Mouse (Mus musculus) MEL (cell line): ENCODE measurements around the gene Kctd11. TPM values are rescaled to one million over a fixed set of nuclear protein-coding genes. Genes with fewer than 3 reads are reported as not detected.

Experiments
- DNase-seq: peaks from one replicate; pipeline ENCODE4 v3.0.0; 2011; ENCODE audit warnings: low read depth, low spot score
- H3K27ac ChIP-seq: 2 replicates; pipeline ENCODE4 v1.5.1; 2012; ENCODE audit warnings: low read depth, mild to moderate bottlenecking, control low read depth, low read length, moderate library complexity; ENCODE audit not compliant: control insufficient read depth
- H3K27me3 ChIP-seq, 2 experiments: fragments of 150-350 bp in 1 of 2; sonication (generic) in 1 of 2; 2 replicates each; pipeline ENCODE4 v1.6.1; 2012; ENCODE audit warnings: low read length in 2 of 2, mild to moderate bottlenecking in 2 of 2, improper control_type of control experiment in 1 of 2, moderate library complexity in 1 of 2; ENCODE audit not compliant: insufficient read depth in 2 of 2, control insufficient read depth in 1 of 2
- H3K36me3 ChIP-seq, 2 experiments: 2 replicates each; pipeline ENCODE4 v1.6.1; 2012 to 2014; ENCODE audit warnings: low read length in 2 of 2, improper control_type of control experiment in 1 of 2, inconsistent platforms in 1 of 2, mild to moderate bottlenecking in 1 of 2; ENCODE audit not compliant: insufficient read depth in 2 of 2, control insufficient read depth in 1 of 2
- H3K4me1 ChIP-seq, 2 experiments: fragments of 150-350 bp in 1 of 2; sonication (generic) in 1 of 2; 2 replicates each; pipeline ENCODE4 v1.6.1; 2012; ENCODE audit warnings: low read length in 2 of 2, improper control_type of control experiment in 1 of 2, mild to moderate bottlenecking in 1 of 2; ENCODE audit not compliant: insufficient read depth in 2 of 2, control insufficient read depth in 1 of 2
- H3K4me3 ChIP-seq, 2 experiments: fragments of 150-350 bp in 1 of 2; sonication (generic) in 1 of 2; 2 replicates each; pipeline ENCODE4 v1.5.1; 2012; ENCODE audit warnings: low read depth in 2 of 2, low read length in 2 of 2, mild to moderate bottlenecking in 2 of 2, moderate library complexity in 2 of 2, control low read depth in 1 of 2, improper control_type of control experiment in 1 of 2; ENCODE audit not compliant: control insufficient read depth in 1 of 2, insufficient read depth in 1 of 2
- H3K79me2 ChIP-seq: 2 replicates; pipeline ENCODE4 v1.6.1; 2012; ENCODE audit warnings: mild to moderate bottlenecking, low read length, moderate library complexity; ENCODE audit not compliant: control insufficient read depth, poor library complexity, insufficient read depth
- H3K9ac ChIP-seq: 2 replicates; pipeline ENCODE4 v1.6.1; 2012; ENCODE audit warnings: low read depth, mild to moderate bottlenecking, control low read depth, low read length, moderate library complexity; ENCODE audit not compliant: control insufficient read depth, poor library complexity, severe bottlenecking
- H3K9me3 ChIP-seq: fragments of 150-350 bp; sonication (generic); replicated peaks from 2 replicates; pipeline ENCODE4 v1.6.1; 2012; ENCODE audit warnings: mild to moderate bottlenecking, low read length, improper control_type of control experiment, moderate library complexity; ENCODE audit not compliant: insufficient read depth
- BHLHE40 ChIP-seq: IDR thresholded peaks from 2 replicates; pipeline ENCODE4 v1.6.1; 2012; ENCODE audit warnings: low read depth, mild to moderate bottlenecking, inconsistent platforms, low read length, improper control_type of control experiment, borderline replicate concordance
- CHD1 ChIP-seq: IDR thresholded peaks from 2 replicates; pipeline ENCODE4 v1.6.1; 2012; ENCODE audit warnings: low read depth, mild to moderate bottlenecking, inconsistent platforms, low read length, improper control_type of control experiment
- CHD2 ChIP-seq: IDR thresholded peaks from 2 replicates; pipeline ENCODE4 v1.6.1; 2011; ENCODE audit warnings: low read length, improper control_type of control experiment
- CTCF ChIP-seq, 3 experiments: IDR thresholded peaks in 2 of 3; conservative IDR thresholded peaks in 1 of 3; 2 replicates each; pipeline ENCODE4 v1.5.1; 2011 to 2012; ENCODE audit warnings: low read length in 3 of 3, low read depth in 2 of 3, mild to moderate bottlenecking in 2 of 3, improper control_type of control experiment in 1 of 3, inconsistent platforms in 1 of 3, mixed read lengths in 1 of 3, moderate library complexity in 1 of 3; ENCODE audit not compliant: control insufficient read depth in 1 of 3, insufficient read depth in 1 of 3, poor library complexity in 1 of 3, severe bottlenecking in 1 of 3
- ELF1 ChIP-seq: IDR thresholded peaks from 2 replicates; pipeline ENCODE4 v1.6.1; 2014; ENCODE audit warnings: low read depth, mild to moderate bottlenecking, inconsistent platforms, low read length, improper control_type of control experiment, moderate library complexity
- ETS1 ChIP-seq: IDR thresholded peaks from 2 replicates; pipeline ENCODE4 v1.6.1; 2012; ENCODE audit warnings: low read depth, mild to moderate bottlenecking, inconsistent platforms, low read length, improper control_type of control experiment, moderate library complexity
- GABPA ChIP-seq: IDR thresholded peaks from 2 replicates; pipeline ENCODE4 v1.6.1; 2012; ENCODE audit warnings: low read depth, mild to moderate bottlenecking, inconsistent platforms, low read length, improper control_type of control experiment, moderate library complexity
- GATA1 ChIP-seq: IDR thresholded peaks from 2 replicates; pipeline ENCODE4 v1.6.1; 2011; ENCODE audit warnings: low read depth, low read length, improper control_type of control experiment
- JUND ChIP-seq: IDR thresholded peaks from 2 replicates; pipeline ENCODE4 v1.6.1; 2011; ENCODE audit warnings: low read depth, mild to moderate bottlenecking, improper control_type of control experiment, low read length
- KAT2A ChIP-seq: conservative IDR thresholded peaks from 2 replicates; pipeline ENCODE4 v1.6.1; 2012; ENCODE audit warnings: low read depth, low read length, improper control_type of control experiment, inconsistent platforms
- MAX ChIP-seq: IDR thresholded peaks from 2 replicates; pipeline ENCODE4 v1.6.1; 2011; ENCODE audit warnings: low read length, improper control_type of control experiment
- MAZ ChIP-seq: IDR thresholded peaks from 2 replicates; pipeline ENCODE4 v1.6.1; 2012; ENCODE audit warnings: low read depth, mild to moderate bottlenecking, inconsistent platforms, low read length, improper control_type of control experiment
- MYB ChIP-seq: IDR thresholded peaks from 2 replicates; pipeline ENCODE4 v1.6.1; 2011; ENCODE audit warnings: mild to moderate bottlenecking, low read depth, low read length, improper control_type of control experiment
- NRF1 ChIP-seq: IDR thresholded peaks from 2 replicates; pipeline ENCODE4 v1.6.1; 2014; ENCODE audit warnings: low read depth, mild to moderate bottlenecking, inconsistent platforms, low read length, improper control_type of control experiment, moderate library complexity; ENCODE audit not compliant: poor library complexity, insufficient read depth, severe bottlenecking
- POLR2AphosphoS2 ChIP-seq: IDR thresholded peaks from 2 replicates; pipeline ENCODE4 v1.6.1; 2011; ENCODE audit warnings: low read length, improper control_type of control experiment
- POLR2AphosphoS5 ChIP-seq: IDR thresholded peaks from 2 replicates; pipeline ENCODE4 v1.6.1; 2012; ENCODE audit warnings: low read depth, borderline replicate concordance, mild to moderate bottlenecking, inconsistent platforms, low read length, moderate library complexity, mixed read lengths
- RAD21 ChIP-seq: IDR thresholded peaks from 2 replicates; pipeline ENCODE4 v1.6.1; 2011; ENCODE audit warnings: mild to moderate bottlenecking, low read depth, low read length, improper control_type of control experiment
- SIN3A ChIP-seq: IDR thresholded peaks from 2 replicates; pipeline ENCODE4 v1.6.1; 2012; ENCODE audit warnings: low read length, improper control_type of control experiment, inconsistent platforms
- SMC3 ChIP-seq: IDR thresholded peaks from 2 replicates; pipeline ENCODE4 v1.6.1; 2011; ENCODE audit warnings: low read depth, low read length, improper control_type of control experiment
- TAL1 ChIP-seq: IDR thresholded peaks from 2 replicates; pipeline ENCODE4 v1.6.1; 2012; ENCODE audit warnings: mild to moderate bottlenecking, inconsistent platforms, low read length, moderate library complexity, mixed read lengths
- TBP ChIP-seq: IDR thresholded peaks from 2 replicates; pipeline ENCODE4 v1.8.0; 2011; ENCODE audit warnings: low read depth, low read length, improper control_type of control experiment
- UBTF ChIP-seq: IDR thresholded peaks from 2 replicates; pipeline ENCODE4 v1.6.1; 2012; ENCODE audit warnings: low read depth, mild to moderate bottlenecking, inconsistent platforms, low read length, improper control_type of control experiment, moderate library complexity, borderline replicate concordance; ENCODE audit not compliant: insufficient read depth
- USF1 ChIP-seq: IDR thresholded peaks from 2 replicates; pipeline ENCODE4 v1.6.1; 2014; ENCODE audit warnings: low read depth, mild to moderate bottlenecking, inconsistent platforms, low read length, improper control_type of control experiment, moderate library complexity
- ZC3H11A ChIP-seq: IDR thresholded peaks from 2 replicates; pipeline ENCODE4 v1.6.1; 2012; ENCODE audit warnings: low read depth, mild to moderate bottlenecking, inconsistent platforms, low read length, improper control_type of control experiment
- ZKSCAN1 ChIP-seq: IDR thresholded peaks from 2 replicates; pipeline ENCODE4 v1.6.1; 2012; ENCODE audit warnings: low read depth, mild to moderate bottlenecking, inconsistent platforms, low read length, improper control_type of control experiment, moderate library complexity
- ZMIZ1 ChIP-seq: IDR thresholded peaks from 2 replicates; pipeline ENCODE4 v1.6.1; 2012; ENCODE audit warnings: low read depth, mild to moderate bottlenecking, inconsistent platforms, low read length, improper control_type of control experiment, moderate library complexity
- ZNF384 ChIP-seq: IDR thresholded peaks from 2 replicates; pipeline ENCODE4 v1.6.1; 2012; ENCODE audit warnings: low read depth, mild to moderate bottlenecking, inconsistent platforms, low read length, improper control_type of control experiment
- polyA plus RNA-seq, 2 experiments: library from polyadenylated mRNA; stranded (reverse) in 1 of 2; unstranded in 1 of 2; fragments of >175 nt in 1 of 2; fragments of >200 nt in 1 of 2; gene quantifications; 2 replicates each; pipeline versions ENCODE4 v1.2.1 to v1.2.4; 2012; ENCODE audit warnings: low replicate concordance in 2 of 2, low read depth in 1 of 2; ENCODE audit not compliant: insufficient read length in 2 of 2, insufficient read depth in 1 of 2, missing spikeins in 1 of 2
- total RNA-seq: library from RNA; depleted of rRNA; stranded (reverse); fragments of 300-350 nt; gene quantifications from 2 replicates; pipeline ENCODE4 v1.2.3, GENCODE M21; 2012

The Kctd11 gene
- total and polyA plus RNA-seq, 3 experiments = 0.19 to 0.49 TPM; not detected in 1

DNA sequence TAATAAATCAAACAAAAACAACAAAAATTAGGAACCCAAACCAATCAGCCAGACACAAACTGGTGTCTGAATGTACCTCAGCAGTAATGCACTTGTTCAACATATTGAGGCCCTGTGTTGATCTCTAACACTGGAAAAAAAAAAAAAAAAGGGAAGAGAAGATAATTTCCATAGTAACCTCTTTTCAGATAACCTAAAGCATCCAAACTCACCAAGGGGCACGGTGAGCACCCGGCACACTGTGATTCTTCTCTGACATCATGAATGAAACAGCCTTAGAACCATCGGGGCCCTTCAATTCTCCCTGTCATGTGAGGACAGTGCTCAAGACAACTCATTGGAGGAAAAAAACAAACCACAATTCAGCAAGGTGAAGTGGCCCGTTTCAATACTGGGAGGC is 48.5 kb upstream of the Kctd11 start (continued):
- TF ChIP-seq GABPA (no peak), TBP (no peak), JUND (no peak), SIN3A (peak; percentile 90), CHD1 (no peak), MAX (peak; percentile 60; the same call in 1 of the 2 replicates), NRF1 (0 out of 2 replicates have a peak, but pooled peaks have one; percentile 5), CHD2 (no peak), BHLHE40 (peak; percentile 66; the same call in 1 of the 2 replicates), ZNF384 (peak; percentile 99), POLR2AphosphoS5 (no peak), USF1 (peak; percentile 44), TAL1 (no peak), ZKSCAN1 (peak; percentile 87; the same call in 1 of the 2 replicates), MAZ (peak; percentile 72; the same call in 1 of the 2 replicates), ZMIZ1 (no peak), ETS1 (peak; percentile 90), UBTF (no peak), ZC3H11A (0 out of 2 replicates have a peak, but pooled peaks have one; percentile 12), KAT2A (no peak), ELF1 (0 out of 2 replicates have a peak, but pooled peaks have one; percentile 35), POLR2AphosphoS2 (no peak)

DNA sequence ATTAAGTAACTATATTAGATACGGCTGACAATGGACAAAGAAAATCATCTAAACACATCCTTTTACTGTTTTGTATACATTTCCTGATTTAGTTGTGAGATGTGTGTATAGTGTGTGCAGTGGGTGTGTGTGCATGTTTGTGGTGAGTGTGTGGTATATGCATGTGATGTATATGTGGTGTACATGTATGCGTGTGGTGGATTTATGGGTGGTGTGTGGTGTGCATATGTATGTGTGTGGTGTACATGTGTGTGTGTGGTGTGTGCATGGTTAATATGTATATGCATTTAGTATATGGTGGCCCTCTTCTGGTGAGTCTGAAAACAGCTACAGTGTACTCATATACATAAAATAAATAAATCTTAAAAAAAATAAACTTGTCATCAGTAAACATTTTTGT is 46.3 kb upstream of the Kctd11 start:
- H3K27ac ChIP-seq = no peak overlapping the region
- H3K4me3 ChIP-seq = no peak overlapping the region
- H3K4me1 ChIP-seq = peaks cover 14 to 34% of the 10 kb centered on the region in 2 experiments
- no peaks in the 10 kb centered on the region for H3K79me2 ChIP-seq
- H3K9me3 ChIP-seq = no peaks in the 10 kb centered on the region
- no peaks in the 10 kb centered on the region for H3K27me3 ChIP-seq
- no peak for DNase-seq
- TF ChIP-seq MYB (no peak), CTCF (IDR thresholded peaks at IDR 0.05 in 2 of 3, conservative IDR thresholded peaks at IDR 0.05 in 1 of 3; ENCODE audit: control insufficient read depth in 1 of 3, insufficient read depth in 1 of 3, low read depth in 2 of 3, low read length in 3 of 3, poor library complexity in 1 of 3, severe bottlenecking in 1 of 3) (peak in 1 of 3 experiments; percentile 17; a peak in 1 of 6 replicates), USF1 (no peak), GATA1 (no peak), ELF1 (no peak), SMC3 (no peak), POLR2AphosphoS5 (peak; percentile 72; the same call in 1 of the 2 replicates), RAD21 (no peak; the same call in none of the 2 replicates)
- TF ChIP-seq, all 39 proteins: peak for 2
- Histone ChIP-seq H3K9ac (no peak overlapping the region), H3K36me3 (peaks cover 0 to 41% of the 10 kb centered on the region in 2 experiments; a peak in 2 of 4 replicates)
